Mouse (Mus musculus) bone marrow macrophage, adult 2 months (primary cell): ENCODE measurements around the gene Calhm5. TPM values are rescaled to one million over a fixed set of nuclear protein-coding genes. Genes with fewer than 3 reads are reported as not detected.
A peak's percentile ranks its signal among the peaks of the same experiment; 100 is the strongest.

Source experiments
- H3K27ac ChIP-seq: 2 replicates; pipeline ENCODE4 v1.5.1; 2012; ENCODE audit warnings: low read depth, low read length; ENCODE audit not compliant: insufficient read depth
- H3K4me1 ChIP-seq: 2 replicates; pipeline ENCODE4 v1.6.1; 2012; ENCODE audit warnings: low read length; ENCODE audit not compliant: control insufficient read depth, insufficient read depth
- H3K4me3 ChIP-seq: 2 replicates; pipeline ENCODE4 v1.5.1; 2012; ENCODE audit warnings: mild to moderate bottlenecking, low read length, moderate library complexity; ENCODE audit not compliant: insufficient read depth
- CTCF ChIP-seq: IDR thresholded peaks from 2 replicates; pipeline ENCODE4 v1.5.1; 2012; ENCODE audit warnings: low read depth, mild to moderate bottlenecking, low read length, moderate library complexity
- POLR2A ChIP-seq: IDR thresholded peaks from 2 replicates; pipeline ENCODE4 v1.6.1; 2012; ENCODE audit warnings: mild to moderate bottlenecking, low read depth, low read length, borderline replicate concordance
- polyA plus RNA-seq: library from polyadenylated mRNA; stranded (reverse); fragments of >200 nt; gene quantifications from 2 replicates; pipeline ENCODE4 v1.2.4, GENCODE M21; 2012; ENCODE audit not compliant: missing spikeins, insufficient read depth, insufficient read length

Gene Calhm5
- polyA plus RNA-seq, 1 experiment: not detected

DNA sequence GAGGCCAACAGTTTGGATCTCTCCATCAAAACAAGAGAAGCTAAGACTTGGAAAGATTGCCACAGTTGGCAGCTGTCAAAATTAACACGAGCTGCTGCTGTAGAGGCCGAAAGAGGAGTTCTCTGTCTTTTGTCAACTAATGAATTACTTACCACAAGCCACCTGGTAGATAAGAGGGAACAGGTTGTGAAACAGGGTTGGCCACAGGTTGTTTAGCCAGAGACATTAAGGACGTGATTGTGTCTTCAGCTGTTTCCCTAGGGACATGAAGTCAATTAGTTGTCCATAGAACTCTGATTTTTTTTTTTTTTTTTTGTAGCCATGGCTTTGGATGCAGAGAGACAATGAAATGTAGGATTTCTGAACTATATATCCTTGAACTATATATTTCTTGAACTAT is 20.8 kb upstream of the Calhm5 start:
- H3K4me1 ChIP-seq: peaks cover 14% of the 10 kb centered on the region
- H3K4me3 ChIP-seq: no peak overlapping the region
- no peak overlapping the region for H3K27ac ChIP-seq
- no peak for TF ChIP-seq CTCF
- TF ChIP-seq POLR2A: no peak

GRCm38 (mm10) chr10:34111964-34112738 is 15.8 kb upstream of the Calhm5 start:
- Histone ChIP-seq H3K4me1 (peaks cover 14% of the 10 kb centered on the region), H3K4me3 (no peak overlapping the region), H3K27ac (no peak overlapping the region)
- TF ChIP-seq POLR2A (no peak), CTCF (no peak)

GRCm38 (mm10) chr10:34110863-34111465 is 14.6 kb upstream of the Calhm5 start:
- Histone ChIP-seq H3K4me3 (no peak overlapping the region), H3K27ac (no peak overlapping the region)
- TF ChIP-seq POLR2A (no peak), CTCF (no peak)

DNA sequence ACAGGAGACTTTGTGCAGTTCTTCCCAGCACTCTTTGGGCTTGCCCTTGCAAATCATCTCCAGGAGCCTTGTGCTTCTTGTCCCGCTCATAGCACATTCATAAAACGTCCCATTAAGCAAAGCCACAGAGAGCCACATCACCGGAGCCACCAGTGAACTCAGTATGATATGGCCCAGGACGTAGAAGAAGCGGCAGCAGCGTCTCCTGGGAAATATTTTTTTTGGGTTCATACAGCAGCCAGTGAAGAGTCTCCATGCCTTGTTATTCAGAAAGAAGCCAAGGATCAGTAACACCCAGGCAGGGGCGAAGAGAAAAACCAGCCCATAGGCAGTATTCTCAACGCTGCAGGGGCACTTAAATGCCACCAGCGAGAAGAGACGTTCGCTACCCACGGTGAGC is 355 bp downstream of the Calhm5 start:
- Histone ChIP-seq H3K27ac (no peak overlapping the region), H3K4me3 (peak overlapping the region; percentile 27; the same call in 1 of the 2 replicates), H3K4me1 (peaks cover 9% of the 10 kb centered on the region)
- TF ChIP-seq POLR2A: no peak
- TF ChIP-seq CTCF: no peak

More at GRCm38 (mm10) chr10:34110863-34111465, 14.6 kb upstream of the Calhm5 start:
- peaks cover 16% of the 10 kb centered on the region for H3K4me1 ChIP-seq

DNA sequence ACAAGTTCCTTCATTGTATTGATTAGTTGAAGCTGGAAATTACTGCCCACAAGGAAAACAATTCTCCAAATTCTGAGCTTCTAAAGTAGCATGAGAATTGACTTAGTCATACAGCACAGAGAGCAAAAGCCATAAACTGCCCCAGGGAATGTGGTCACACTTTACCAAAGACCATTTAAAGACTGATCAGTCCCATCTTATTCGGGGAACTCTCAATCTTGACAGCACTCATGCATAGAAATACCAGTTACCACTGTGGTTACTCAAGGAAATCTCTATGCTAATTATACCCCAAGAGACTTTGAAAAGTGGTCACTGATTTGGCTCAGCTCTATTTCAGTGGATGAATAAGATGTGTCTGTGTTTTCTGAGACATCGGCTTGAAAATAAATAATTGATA is 1.2 kb downstream of the Calhm5 start:
- TF ChIP-seq POLR2A (no peak), CTCF (no peak)
- H3K4me3 ChIP-seq: no peak overlapping the region

GRCm38 (mm10) chr10:34091888-34092287 is 4.4 kb downstream of the Calhm5 start:
- Histone ChIP-seq H3K27ac (no peak overlapping the region), H3K4me1 (peaks cover 12% of the 10 kb centered on the region), H3K4me3 (no peak overlapping the region)
- TF ChIP-seq CTCF: no peak
- TF ChIP-seq POLR2A: no peak

More for the DNA sequence above, 1.2 kb downstream of the Calhm5 start:
- Histone ChIP-seq H3K27ac (no peak overlapping the region), H3K4me1 (peaks cover 9% of the 10 kb centered on the region)

DNA sequence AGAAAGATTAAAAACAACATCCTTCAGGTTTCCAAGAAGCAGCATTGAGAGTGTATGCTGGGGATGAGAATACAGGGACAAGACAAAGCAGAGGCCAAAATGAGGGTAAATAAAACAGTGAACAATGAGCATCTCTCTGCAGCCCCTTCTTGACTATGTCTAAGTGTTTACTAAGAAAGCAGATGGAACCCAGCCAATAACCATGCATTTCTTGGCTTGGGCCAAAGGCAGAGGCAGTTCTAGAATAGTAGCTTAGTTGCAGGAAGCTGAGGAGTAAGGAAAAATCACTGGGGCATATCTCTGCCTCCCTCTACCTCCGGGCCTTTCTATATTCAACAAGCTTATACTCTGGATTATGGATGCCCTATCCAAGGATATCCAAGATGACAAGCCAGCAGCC is 5.8 kb downstream of the Calhm5 start:
- H3K4me3 ChIP-seq: no peak overlapping the region
- peaks cover 4% of the 10 kb centered on the region for H3K4me1 ChIP-seq
- TF ChIP-seq POLR2A (no peak), CTCF (no peak)
- H3K27ac ChIP-seq: no peak overlapping the region

DNA sequence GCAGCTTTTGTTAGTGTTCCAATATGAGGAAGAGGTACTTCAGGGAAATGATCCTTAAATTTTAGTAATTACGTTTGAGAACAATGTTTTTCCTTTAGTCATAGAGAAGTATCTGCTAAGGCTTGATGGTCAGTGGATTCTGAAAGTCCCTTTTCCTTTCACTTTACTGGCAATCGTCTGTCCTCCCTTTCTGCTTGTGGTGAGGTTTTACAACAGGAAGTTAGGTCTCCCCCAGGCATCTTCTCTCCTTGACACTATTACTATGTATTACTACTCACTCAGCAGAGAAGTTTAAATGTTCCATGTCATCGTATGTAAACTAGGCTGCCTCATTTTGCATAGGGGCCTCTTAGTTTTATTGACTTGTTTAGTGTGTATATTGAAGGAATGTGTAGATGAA is 6.8 kb downstream of the Calhm5 start:
- Histone ChIP-seq H3K27ac (no peak overlapping the region), H3K4me3 (no peak overlapping the region), H3K4me1 (peaks cover 4% of the 10 kb centered on the region)
- TF ChIP-seq POLR2A: no peak
- TF ChIP-seq CTCF: no peak

- H3K4me3 ChIP-seq: no peak overlapping the region
- no peak overlapping the region for H3K27ac ChIP-seq
- peaks cover 4% of the 10 kb centered on the region for H3K4me1 ChIP-seq
- TF ChIP-seq POLR2A (no peak), CTCF (no peak)
These were observed 7.8 kb downstream of the Calhm5 start for GRCm38 (mm10) chr10:34088515-34088914.

DNA sequence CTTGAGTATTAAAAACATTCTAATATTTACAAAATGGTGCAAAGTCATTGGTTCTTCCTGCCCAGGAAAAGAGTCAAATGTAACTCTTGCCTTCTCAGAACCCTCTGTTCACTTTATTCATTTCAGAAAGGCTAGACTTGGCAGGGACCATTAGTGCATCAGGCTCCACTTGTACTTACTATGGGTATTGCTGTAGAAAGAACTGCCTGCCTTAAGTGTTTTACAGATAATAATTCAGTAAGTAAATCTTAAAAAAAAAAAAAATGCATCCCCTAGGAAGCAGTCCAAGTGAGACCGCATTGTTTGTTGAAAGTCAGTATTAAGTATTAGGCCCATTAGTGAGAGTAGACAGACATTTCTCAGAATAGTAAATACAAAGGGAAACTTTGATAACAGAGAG is 9.8 kb downstream of the Calhm5 start:
- Histone ChIP-seq H3K27ac (no peak overlapping the region), H3K4me1 (peaks cover 4% of the 10 kb centered on the region), H3K4me3 (no peak overlapping the region)
- no peak for TF ChIP-seq CTCF
- no peak for TF ChIP-seq POLR2A
